Mouse (Mus musculus): Measurements from ENCODE around the gene Tmed10. TPM values are rescaled to one million over a fixed set of nuclear protein-coding genes. Genes with fewer than 3 reads are reported as not detected.

The Tmed10 gene
- polyA plus RNA-seq, 1 experiment from 2014 or later = 208 TPM

- ATAC-seq = no peak
- Histone ChIP-seq H3K9ac (ENCODE audit: low read depth, low read length) (no peak overlapping the region), H3K36me3 (ENCODE audit: control insufficient read depth, insufficient read depth, low read length) (no peaks in the 10 kb centered on the region), H3K27me3 (replicated peaks; ENCODE audit: control insufficient read depth, insufficient read depth, low read length) (no peaks in the 10 kb centered on the region), H3K27ac (ENCODE audit: low read depth, low read length) (no peak overlapping the region), H3K4me2 (ENCODE audit: low read length) (no peak overlapping the region), H3K9me3 (ENCODE audit: control insufficient read depth, low read length) (peaks cover 5% of the 10 kb centered on the region; the same call in 1 of the 2 replicates), H3K4me3 (ENCODE audit: low read length) (no peak overlapping the region), H3K4me1 (ENCODE audit: control insufficient read depth, insufficient read depth, low read depth, low read length) (peaks cover 11% of the 10 kb centered on the region)
Measured at GRCm38 (mm10) chr12:85291541-85291940, 83.1 kb downstream of the Tmed10 start.

GRCm38 (mm10) chr12:85290633-85291032, 84.0 kb downstream of the Tmed10 start:
- Histone ChIP-seq H3K4me3 (ENCODE audit: low read length) (no peak overlapping the region), H3K9me3 (ENCODE audit: control insufficient read depth, low read length) (peaks cover 5% of the 10 kb centered on the region; the same call in 1 of the 2 replicates), H3K9ac (ENCODE audit: low read depth, low read length) (no peak overlapping the region), H3K4me2 (ENCODE audit: low read length) (no peak overlapping the region), H3K36me3 (ENCODE audit: control insufficient read depth, insufficient read depth, low read length) (no peaks in the 10 kb centered on the region), H3K27ac (ENCODE audit: low read depth, low read length) (no peak overlapping the region), H3K4me1 (ENCODE audit: control insufficient read depth, insufficient read depth, low read depth, low read length) (peaks cover 11% of the 10 kb centered on the region), H3K27me3 (replicated peaks; ENCODE audit: control insufficient read depth, insufficient read depth, low read length) (no peaks in the 10 kb centered on the region)
- 82% methylated on average over 10 of the region's 10 CpGs for WGBS
- ATAC-seq = no peak

Other genes starting within 250 kb of the Tmed10 start
- gene Rps6kl1, start 223.6 kb downstream of the Tmed10 start, polyA plus RNA-seq (2015; fragmentation: Nextera tagmentation; extraction: Ambion mirVana) = 39.0 and 39.4 TPM in 2 replicates
- gene Pgf, start 197.1 kb downstream of the Tmed10 start, polyA plus RNA-seq (2015; fragmentation: Nextera tagmentation; extraction: Ambion mirVana) = 11.7 and 13.1 TPM in 2 replicates
- gene Eif2b2, start 155.4 kb downstream of the Tmed10 start, polyA plus RNA-seq (2015; fragmentation: Nextera tagmentation; extraction: Ambion mirVana) = 80.1 and 82.3 TPM in 2 replicates
- 7.6 and 8.7 TPM in 2 replicates for gene Mlh3, start 104.2 kb downstream of the Tmed10 start, polyA plus RNA-seq (2015; fragmentation: Nextera tagmentation; extraction: Ambion mirVana)
- gene Acyp1, start 86.4 kb downstream of the Tmed10 start, polyA plus RNA-seq (2015; fragmentation: Nextera tagmentation; extraction: Ambion mirVana) = 47.1 and 58.4 TPM in 2 replicates
- gene Zc2hc1c, start 86.3 kb downstream of the Tmed10 start, polyA plus RNA-seq (2015; fragmentation: Nextera tagmentation; extraction: Ambion mirVana) = 1.7 and 1.8 TPM in 2 replicates
- gene Nek9, start 35.5 kb downstream of the Tmed10 start, polyA plus RNA-seq (2015; fragmentation: Nextera tagmentation; extraction: Ambion mirVana) = 9.9 and 13.7 TPM in 2 replicates
- 3.9 and 4.3 TPM in 2 replicates for gene Fos, start 99.0 kb upstream of the Tmed10 start, polyA plus RNA-seq (2015; fragmentation: Nextera tagmentation; extraction: Ambion mirVana)
- gene Jdp2, start 224.2 kb upstream of the Tmed10 start, polyA plus RNA-seq (2015; fragmentation: Nextera tagmentation; extraction: Ambion mirVana) = 0.26 and 0.56 TPM in 2 replicates